Mouse (Mus musculus): ENCODE data around the gene Cyp17a1. TPM values are rescaled to one million over a fixed set of nuclear protein-coding genes. Genes with fewer than 3 reads are reported as not detected.

Gene Cyp17a1
- polyA plus RNA-seq, 1 experiment from 2014 or later: 0.79 TPM

DNA sequence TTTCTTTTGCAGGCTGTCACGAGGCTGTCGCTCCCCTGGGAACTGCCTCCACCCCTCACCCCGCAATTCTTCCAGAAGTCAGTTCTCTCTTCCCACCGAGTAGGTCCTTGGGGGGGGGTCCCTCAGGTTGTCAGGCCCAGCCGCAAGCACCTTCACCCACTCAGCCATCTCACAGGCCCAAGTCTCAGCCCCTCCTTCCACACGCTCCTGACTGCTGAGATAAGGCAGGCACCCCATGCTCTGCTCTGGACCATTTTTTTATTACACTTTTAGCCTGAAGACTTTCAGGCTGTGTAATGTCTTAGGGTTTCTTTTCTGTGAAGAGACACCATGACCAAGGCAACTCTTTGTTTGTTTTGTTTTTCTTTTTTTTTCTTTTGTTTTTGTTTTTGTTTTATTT is 35.4 kb downstream of the Cyp17a1 start:
- no peaks in the 10 kb centered on the region for H3K27me3 ChIP-seq
- H3K4me2 ChIP-seq: no peak overlapping the region
- 0 out of 2 replicates have a peak overlapping the region, but pooled peaks have one; percentile 22 for H3K27ac ChIP-seq
- H3K4me1 ChIP-seq: peaks cover 70% of the 10 kb centered on the region
- ATAC-seq (replicated peaks; ENCODE audit: low FRiP score): no peak
- H3K9me3 ChIP-seq (replicated peaks): no peaks in the 10 kb centered on the region
- H3K4me3 ChIP-seq (replicated peaks): no peak overlapping the region
- no peak overlapping the region for H3K9ac ChIP-seq
- WGBS: 47% methylated on average over 6 of the region's 6 CpGs
- H3K36me3 ChIP-seq: peaks cover 19% of the 10 kb centered on the region

DNA sequence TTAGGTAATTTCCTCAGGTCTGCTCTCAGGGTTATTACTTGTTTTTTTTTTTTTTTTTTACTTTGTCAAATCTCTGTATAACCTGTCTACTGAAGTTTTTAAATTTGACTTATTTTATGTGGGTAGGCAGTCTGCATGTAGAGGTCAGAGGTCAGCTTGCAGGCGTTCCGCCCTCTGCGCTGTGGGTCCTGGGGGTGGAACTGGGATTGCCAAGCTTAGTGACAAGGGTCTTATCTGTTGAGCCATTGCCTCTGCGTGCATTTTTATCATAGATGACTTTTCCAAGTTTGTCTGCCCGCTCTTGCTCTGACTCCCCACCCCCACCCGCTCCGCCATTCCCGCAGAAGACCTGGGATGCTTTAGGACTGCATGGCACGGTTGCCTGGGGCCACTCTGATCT is 37.2 kb downstream of the Cyp17a1 start:
- H3K4me3 ChIP-seq (replicated peaks): no peak overlapping the region
- no peaks in the 10 kb centered on the region for H3K9me3 ChIP-seq (replicated peaks)
- no peak overlapping the region for H3K9ac ChIP-seq
- H3K27ac ChIP-seq: peak overlapping the region; percentile 71; the same call in 1 of the 2 replicates
- 63% methylated on average over 9 of the region's 9 CpGs for WGBS
- ATAC-seq (replicated peaks; ENCODE audit: low FRiP score): no peak
- no peak overlapping the region for H3K4me2 ChIP-seq
- peaks cover 51% of the 10 kb centered on the region for H3K4me1 ChIP-seq
- no peaks in the 10 kb centered on the region for H3K27me3 ChIP-seq
- H3K36me3 ChIP-seq: peaks cover 19% of the 10 kb centered on the region

GRCm38 (mm10) chr19:46631637-46632036 is 41.3 kb downstream of the Cyp17a1 start:
- no peak overlapping the region for H3K4me3 ChIP-seq (replicated peaks)
- no peak overlapping the region for H3K4me2 ChIP-seq
- H3K36me3 ChIP-seq: peaks cover 8% of the 10 kb centered on the region; the same call in 1 of the 2 replicates
- no peak for ATAC-seq (replicated peaks; ENCODE audit: low FRiP score)
- no peak overlapping the region for H3K27ac ChIP-seq
- H3K9me3 ChIP-seq (replicated peaks): no peaks in the 10 kb centered on the region
- H3K9ac ChIP-seq: no peak overlapping the region
- 90% methylated on average over 9 of the region's 9 CpGs for WGBS
- peaks cover 30% of the 10 kb centered on the region for H3K4me1 ChIP-seq
- no peaks in the 10 kb centered on the region for H3K27me3 ChIP-seq

GRCm38 (mm10) chr19:46629807-46630206 is 43.2 kb downstream of the Cyp17a1 start:
- H3K4me3 ChIP-seq (replicated peaks): no peak overlapping the region
- no peak for ATAC-seq (replicated peaks; ENCODE audit: low FRiP score)
- no peak overlapping the region for H3K27ac ChIP-seq
- H3K9me3 ChIP-seq (replicated peaks): no peaks in the 10 kb centered on the region
- peaks cover 12% of the 10 kb centered on the region; the same call in 1 of the 2 replicates for H3K36me3 ChIP-seq
- H3K4me1 ChIP-seq: peaks cover 22% of the 10 kb centered on the region
- no peak overlapping the region for H3K4me2 ChIP-seq
- WGBS: 84% methylated on average over 9 of the region's 9 CpGs
- H3K9ac ChIP-seq: no peak overlapping the region
- no peaks in the 10 kb centered on the region for H3K27me3 ChIP-seq

- Histone ChIP-seq H3K4me1 (peaks cover 34% of the 10 kb centered on the region), H3K4me3 (replicated peaks) (no peak overlapping the region), H3K9ac (no peak overlapping the region), H3K4me2 (no peak overlapping the region), H3K9me3 (replicated peaks) (no peaks in the 10 kb centered on the region), H3K27ac (no peak overlapping the region), H3K27me3 (no peaks in the 10 kb centered on the region), H3K36me3 (peaks cover 12% of the 10 kb centered on the region; the same call in 1 of the 2 replicates)
- no peak for ATAC-seq (replicated peaks; ENCODE audit: low FRiP score)
- 83% methylated on average over 10 of the region's 10 CpGs for WGBS
These were observed 44.6 kb downstream of the Cyp17a1 start for GRCm38 (mm10) chr19:46628403-46628802.

- Histone ChIP-seq H3K27me3 (no peaks in the 10 kb centered on the region), H3K4me2 (no peak overlapping the region), H3K9ac (no peak overlapping the region), H3K4me1 (peaks cover 61% of the 10 kb centered on the region), H3K27ac (0 out of 2 replicates have a peak overlapping the region, but pooled peaks have one; percentile 33), H3K4me3 (replicated peaks) (no peak overlapping the region), H3K36me3 (peaks cover 12% of the 10 kb centered on the region; the same call in 1 of the 2 replicates), H3K9me3 (replicated peaks) (no peaks in the 10 kb centered on the region)
- 37% methylated on average over 10 of the region's 10 CpGs for WGBS
- no peak for ATAC-seq (replicated peaks; ENCODE audit: low FRiP score)
These were observed 47.5 kb downstream of the Cyp17a1 start for GRCm38 (mm10) chr19:46625519-46625918.

GRCm38 (mm10) chr19:46625015-46625414 is 48.0 kb downstream of the Cyp17a1 start:
- no peaks in the 10 kb centered on the region for H3K9me3 ChIP-seq (replicated peaks)
- H3K27me3 ChIP-seq: no peaks in the 10 kb centered on the region
- H3K4me3 ChIP-seq (replicated peaks): no peak overlapping the region
- H3K36me3 ChIP-seq: peaks cover 12% of the 10 kb centered on the region; the same call in 1 of the 2 replicates
- no peak overlapping the region for H3K9ac ChIP-seq
- ATAC-seq (replicated peaks; ENCODE audit: low FRiP score): no peak
- peak overlapping the region; percentile 61 for H3K4me2 ChIP-seq
- H3K4me1 ChIP-seq: peaks cover 62% of the 10 kb centered on the region
- WGBS: 91% methylated on average over 12 of the region's 12 CpGs
- H3K27ac ChIP-seq: peak overlapping the region; percentile 93; the same call in 1 of the 2 replicates

- peak overlapping the region; percentile 43 for H3K9ac ChIP-seq
- no peaks in the 10 kb centered on the region for H3K9me3 ChIP-seq (replicated peaks)
- peaks cover 12% of the 10 kb centered on the region; the same call in 1 of the 2 replicates for H3K36me3 ChIP-seq
- WGBS: 8% methylated on average over 19 of the region's 19 CpGs
- no peaks in the 10 kb centered on the region for H3K27me3 ChIP-seq
- H3K27ac ChIP-seq: peak overlapping the region; percentile 93
- ATAC-seq (replicated peaks; ENCODE audit: low FRiP score): peak; percentile 71
- peaks cover 67% of the 10 kb centered on the region for H3K4me1 ChIP-seq
- peak overlapping the region; percentile 61 for H3K4me2 ChIP-seq
- H3K4me3 ChIP-seq (replicated peaks): peak overlapping the region; percentile 40
These were observed 48.9 kb downstream of the Cyp17a1 start for GRCm38 (mm10) chr19:46623790-46624772.

DNA sequence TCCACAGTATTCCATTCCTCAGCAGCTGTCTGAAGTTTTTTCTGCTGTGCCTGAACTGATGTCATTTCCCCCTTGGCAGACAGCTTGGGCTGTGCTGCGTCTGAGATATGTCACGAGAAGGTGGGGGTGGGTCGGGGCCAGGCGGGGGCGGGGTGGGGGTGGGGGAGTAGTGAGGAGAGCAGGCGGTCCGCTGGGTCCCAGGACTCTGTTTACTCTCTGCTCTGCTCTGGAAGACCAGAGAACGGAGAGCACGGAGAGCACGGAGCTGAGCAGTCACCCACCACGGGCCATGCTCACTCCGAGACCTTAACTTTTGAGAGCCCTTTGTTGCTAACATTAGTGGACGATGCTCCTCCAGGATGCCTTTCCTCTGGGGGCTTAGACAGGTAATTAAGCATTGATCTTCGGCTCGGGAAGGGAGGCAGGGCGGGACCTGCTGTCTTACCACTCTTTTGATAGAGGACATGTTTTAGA is 49.7 kb downstream of the Cyp17a1 start:
- Histone ChIP-seq H3K4me3 (replicated peaks) (peak overlapping the region; percentile 40), H3K9me3 (replicated peaks) (no peaks in the 10 kb centered on the region), H3K4me2 (peak overlapping the region; percentile 61), H3K27me3 (no peaks in the 10 kb centered on the region), H3K27ac (peak overlapping the region; percentile 93), H3K4me1 (peaks cover 76% of the 10 kb centered on the region), H3K36me3 (peaks cover 13% of the 10 kb centered on the region; the same call in 1 of the 2 replicates), H3K9ac (peak overlapping the region; percentile 43)
- WGBS: 6% methylated on average over 16 of the region's 16 CpGs
- peak; percentile 61 for ATAC-seq (replicated peaks; ENCODE audit: low FRiP score)

DNA sequence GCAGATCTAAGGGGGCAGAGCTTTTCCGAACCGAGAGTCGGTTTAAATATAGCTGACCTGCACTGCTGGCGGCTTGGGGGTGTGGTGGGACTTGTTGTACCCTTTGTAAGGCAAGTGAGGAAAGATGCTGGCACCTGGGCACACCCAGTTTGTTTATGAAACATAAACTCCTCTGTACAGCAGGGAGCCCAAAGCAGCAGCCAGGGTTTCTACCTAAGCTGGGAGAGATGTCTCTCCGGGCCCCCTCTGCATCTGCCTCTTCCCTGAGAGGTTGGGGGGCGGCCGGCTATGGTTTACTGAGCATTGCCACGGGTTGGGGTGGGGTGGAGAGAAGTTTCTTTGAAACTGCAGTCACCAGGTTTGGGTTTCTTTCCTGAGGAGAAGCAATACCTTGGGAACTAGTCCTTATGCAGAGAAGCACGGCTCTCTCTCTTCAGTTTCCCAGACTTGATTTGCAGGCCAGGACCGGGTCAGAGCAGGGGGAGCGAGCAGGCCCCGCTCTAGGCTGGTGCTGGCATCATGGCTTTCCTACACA is 50.2 kb downstream of the Cyp17a1 start:
- 0 out of 2 replicates have a peak overlapping the region, but pooled peaks have one; percentile 33 for H3K9ac ChIP-seq
- peak overlapping the region; percentile 93 for H3K27ac ChIP-seq
- 23% methylated on average over 12 of the region's 12 CpGs for WGBS
- no peaks in the 10 kb centered on the region for H3K9me3 ChIP-seq (replicated peaks)
- H3K4me3 ChIP-seq (replicated peaks): peak overlapping the region; percentile 40
- no peaks in the 10 kb centered on the region for H3K27me3 ChIP-seq
- ATAC-seq (replicated peaks; ENCODE audit: low FRiP score): peak; percentile 53; the same call in 1 of the 2 replicates
- H3K4me2 ChIP-seq: peak overlapping the region; percentile 61
- peaks cover 80% of the 10 kb centered on the region for H3K4me1 ChIP-seq
- H3K36me3 ChIP-seq: peaks cover 8% of the 10 kb centered on the region; the same call in 1 of the 2 replicates

- H3K4me3 ChIP-seq (replicated peaks): no peak overlapping the region
- 0 out of 2 replicates have a peak, but pooled peaks cover 7% of the 10 kb centered on the region for H3K36me3 ChIP-seq
- H3K4me1 ChIP-seq: peaks cover 91% of the 10 kb centered on the region
- 60% methylated on average over 19 of the region's 19 CpGs for WGBS
- no peak overlapping the region for H3K9ac ChIP-seq
- H3K4me2 ChIP-seq: no peak overlapping the region
- H3K27ac ChIP-seq: peak overlapping the region; percentile 93
- no peaks in the 10 kb centered on the region for H3K9me3 ChIP-seq (replicated peaks)
- no peaks in the 10 kb centered on the region for H3K27me3 ChIP-seq
- ATAC-seq (replicated peaks; ENCODE audit: low FRiP score): no peak
These were observed 51.5 kb downstream of the Cyp17a1 start for GRCm38 (mm10) chr19:46621236-46622183.

All from kidney, embryonic 15.5 days (tissue).